Mouse (Mus musculus): ENCODE measurements at regions not wholly inside any gene's neighbourhood (a gene's known extent, or its start where the extent isn't known, plus 50 kb on each side); places are given as distances from the start of the nearest gene placed in this dataset.

- peak; percentile 12 for DNase-seq (ENCODE audit: low read depth, low spot score)
These were observed 212.4 kb downstream of the Srbd1 start for GRCm38 (mm10) chr17:85932360-85933132.

DNA sequence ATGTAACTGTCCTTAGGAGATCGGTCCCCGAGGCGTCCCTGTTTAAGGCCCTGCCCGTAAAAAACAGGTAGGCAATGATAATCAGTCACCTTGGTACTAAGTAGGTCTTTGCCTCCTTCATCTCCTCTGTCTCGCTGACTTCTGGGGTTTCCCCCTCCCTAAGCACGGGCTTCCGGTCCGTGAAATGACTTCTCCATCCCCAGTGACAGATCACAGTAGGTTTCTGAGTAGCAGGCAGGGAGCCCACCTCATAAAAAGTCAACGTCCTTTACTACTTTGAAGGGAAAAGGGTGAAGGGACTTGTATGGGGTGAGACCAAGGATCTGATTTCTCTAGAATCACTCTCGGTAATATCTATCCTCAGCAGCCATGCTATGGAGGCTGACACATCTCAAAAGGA, 213.0 kb downstream of the Srbd1 start:
- no peak for DNase-seq (ENCODE audit: low read depth, low spot score)

DNA sequence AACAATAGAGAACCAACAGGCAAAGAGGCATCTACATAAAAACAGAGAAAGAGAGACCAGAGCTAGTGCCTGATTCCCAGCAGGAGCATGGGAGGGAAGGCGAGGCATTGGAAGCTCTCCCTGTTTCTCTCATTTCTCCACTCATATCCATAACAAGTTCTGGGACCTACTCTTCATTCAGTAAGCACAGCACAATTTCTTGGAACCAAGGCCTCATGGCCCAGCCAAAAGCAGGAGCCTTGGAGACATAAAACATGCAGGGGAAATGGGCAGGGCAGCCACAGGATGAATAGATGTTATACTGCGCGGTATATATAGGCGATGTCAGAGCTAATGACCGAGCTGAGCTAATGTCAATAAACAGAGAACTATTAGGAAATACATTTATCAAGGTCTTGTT, 214.2 kb downstream of the Srbd1 start:
- no peak for DNase-seq (ENCODE audit: low read depth, low spot score)

- DNase-seq (ENCODE audit: low read depth, low spot score) = no peak
These were observed 214.6 kb downstream of the Srbd1 start for GRCm38 (mm10) chr17:85930331-85930730.

GRCm38 (mm10) chr17:85929699-85930286, 215.2 kb downstream of the Srbd1 start:
- DNase-seq (ENCODE audit: low read depth, low spot score) = no peak

DNA sequence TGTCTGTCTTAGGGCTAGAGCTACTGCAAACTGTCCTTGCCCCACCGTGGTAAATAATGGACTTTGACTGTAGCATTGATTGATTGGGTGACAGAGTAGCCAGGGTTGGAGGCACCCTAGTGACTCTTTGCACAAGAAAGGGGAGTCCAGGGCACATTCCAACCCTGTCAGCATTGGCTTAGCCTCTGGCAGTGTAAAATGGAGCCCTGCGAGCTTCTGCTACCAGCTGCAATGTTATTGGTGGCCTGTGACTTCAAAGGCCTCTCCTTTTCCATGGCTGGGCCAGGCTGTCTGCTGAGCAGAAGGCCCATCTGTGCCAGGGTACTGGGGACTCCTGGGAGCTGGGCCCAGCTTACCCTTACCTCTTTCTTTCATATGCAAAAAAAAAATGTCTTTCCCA, 216.4 kb downstream of the Srbd1 start:
- DNase-seq (ENCODE audit: low read depth, low spot score) = no peak

- DNase-seq (ENCODE audit: low read depth, low spot score) = no peak
These were observed 217.7 kb downstream of the Srbd1 start for GRCm38 (mm10) chr17:85927261-85927660.

DNA sequence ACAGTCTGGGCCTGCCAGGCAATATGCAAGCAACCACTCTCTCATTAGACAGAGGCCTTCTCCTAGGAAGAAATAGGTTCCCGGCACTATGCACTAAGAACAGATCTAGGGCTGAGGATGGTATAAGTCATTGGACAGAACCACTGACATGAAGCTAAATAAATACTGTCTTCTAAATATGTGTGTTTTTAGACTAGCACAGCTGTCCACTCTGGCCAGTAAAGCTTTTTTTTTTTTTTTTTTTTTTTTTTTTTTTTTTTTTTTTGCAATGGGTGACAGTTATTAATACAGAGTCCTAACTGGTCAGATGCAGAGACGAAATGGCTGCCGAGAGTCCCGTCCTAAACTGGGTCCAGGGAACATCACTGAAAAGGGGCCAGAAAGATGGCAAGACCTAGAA, 218.9 kb downstream of the Srbd1 start:
- no peak for DNase-seq (ENCODE audit: low read depth, low spot score)

- no peak for DNase-seq (ENCODE audit: low read depth, low spot score)
These were observed 223.7 kb downstream of the Srbd1 start for GRCm38 (mm10) chr17:85921219-85921673.

- no peak for DNase-seq (ENCODE audit: low read depth, low spot score)
These were observed 225.1 kb downstream of the Srbd1 start for GRCm38 (mm10) chr17:85919868-85920267.

- DNase-seq (ENCODE audit: low read depth, low spot score) = no peak
These were observed 227.8 kb upstream of the Six2 start for GRCm38 (mm10) chr17:85915870-85916269.

DNA sequence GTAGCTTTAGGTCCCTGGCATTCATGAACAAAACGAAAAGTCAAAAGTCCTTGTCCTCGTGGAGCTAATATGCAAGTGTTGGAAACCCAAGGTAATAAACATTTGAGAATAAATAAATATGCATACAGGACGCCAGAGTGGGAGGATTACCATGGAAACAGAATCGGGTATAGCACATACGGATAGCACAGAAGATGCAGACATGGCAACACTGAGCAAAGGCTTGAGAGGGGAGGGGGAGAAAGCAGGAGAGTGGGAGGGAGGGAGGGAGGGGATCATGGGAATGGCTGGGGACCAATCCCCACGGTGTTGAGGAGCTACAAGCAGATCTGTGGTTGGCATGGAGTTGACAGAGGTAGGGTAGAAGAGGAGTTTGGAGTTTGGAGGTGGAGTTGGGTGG, 226.0 kb upstream of the Six2 start:
- no peak for DNase-seq (ENCODE audit: low read depth, low spot score)

DNA sequence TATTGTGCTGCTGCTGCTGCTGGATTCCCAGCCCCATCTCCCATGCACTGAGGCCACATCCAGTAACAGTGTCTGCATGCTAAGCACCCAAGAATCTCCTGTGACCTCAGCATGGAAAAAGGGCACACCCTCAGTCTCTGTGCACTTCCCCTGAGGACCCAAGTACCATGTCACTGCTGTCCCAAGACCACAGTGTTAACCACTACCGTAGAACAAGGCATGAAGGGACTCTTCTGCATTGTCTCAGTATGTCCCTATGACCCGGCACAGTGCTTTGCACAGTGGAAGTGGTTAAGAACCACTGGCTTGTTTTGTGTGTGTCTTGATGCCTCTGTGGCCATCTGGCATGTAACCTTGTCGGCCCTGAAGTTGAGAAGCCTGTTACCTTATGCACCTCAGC, 220.6 kb upstream of the Six2 start:
- DNase-seq (ENCODE audit: low read depth, low spot score) = no peak

- no peak for DNase-seq (ENCODE audit: low read depth, low spot score)
These were observed 218.6 kb upstream of the Six2 start for GRCm38 (mm10) chr17:85906597-85907187.

- no peak for DNase-seq (ENCODE audit: low read depth, low spot score)
These were observed 214.5 kb upstream of the Six2 start for GRCm38 (mm10) chr17:85902575-85902974.

- DNase-seq (ENCODE audit: low read depth, low spot score) = no peak
These were observed 211.0 kb upstream of the Six2 start for GRCm38 (mm10) chr17:85899096-85899495.

GRCm38 (mm10) chr17:85895978-85896377, 207.9 kb upstream of the Six2 start:
- no peak for DNase-seq (ENCODE audit: low read depth, low spot score)

- no peak for DNase-seq (ENCODE audit: low read depth, low spot score)
These were observed 203.2 kb upstream of the Six2 start for GRCm38 (mm10) chr17:85891243-85891642.

DNA sequence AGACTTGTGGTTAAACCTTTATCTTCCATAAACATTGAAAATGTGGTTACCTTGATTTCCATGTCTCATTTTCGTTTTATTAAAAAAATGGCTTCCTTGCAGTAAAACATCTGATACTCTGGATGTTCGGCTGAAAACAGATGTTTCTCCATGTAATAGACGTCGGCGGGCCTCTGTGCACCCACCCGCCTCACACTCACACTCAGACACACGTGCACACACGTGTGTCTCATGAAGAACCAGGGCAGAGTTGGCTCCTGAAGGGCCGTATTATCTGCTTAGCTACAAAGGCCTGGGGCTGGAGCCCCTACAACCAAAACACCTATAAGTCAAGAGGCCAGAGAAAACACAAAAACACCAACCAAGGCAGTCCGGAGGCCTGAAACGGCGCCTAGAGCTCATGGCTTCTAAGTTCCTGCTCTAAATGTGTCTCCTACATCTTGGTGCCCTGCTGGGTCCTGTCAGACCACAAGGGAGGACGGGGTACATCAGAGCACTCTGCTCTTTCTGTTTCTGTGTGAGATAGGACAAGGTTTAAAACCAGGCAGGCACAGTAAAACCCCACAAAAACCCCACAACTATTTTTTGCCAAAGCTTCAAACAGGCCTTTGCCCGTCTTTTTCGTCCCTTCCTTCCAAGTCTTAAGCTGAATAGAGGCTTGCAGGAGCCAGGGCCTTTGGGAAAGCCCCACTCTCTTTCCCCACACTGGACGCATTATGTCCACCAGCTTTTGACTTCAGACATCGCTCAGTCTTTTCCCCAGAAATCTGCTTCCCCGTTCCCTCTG, 201.9 kb upstream of the Six2 start:
- no peak for DNase-seq (ENCODE audit: low read depth, low spot score)

GRCm38 (mm10) chr17:85888568-85889398, 200.7 kb upstream of the Six2 start:
- DNase-seq (ENCODE audit: low read depth, low spot score) = no peak

- no peak for DNase-seq (ENCODE audit: low read depth, low spot score)
These were observed 198.6 kb upstream of the Six2 start for GRCm38 (mm10) chr17:85886675-85887074.
